Mouse (Mus musculus): ENCODE results near the gene Foxf1.

GRCm38 (mm10) chr8:121079944-121080343 is 4.2 kb upstream of the Foxf1 start:
- TF ChIP-seq CTCF (IDR thresholded peaks at IDR 0.05; ENCODE audit: low read depth, low read length) (no peak), POLR2A (IDR thresholded peaks at IDR 0.05; ENCODE audit: borderline replicate concordance, low read depth, low read length) (no peak)

Measured in bone marrow macrophage, adult 2 months (primary cell).